Mouse (Mus musculus): ENCODE measurements around the gene Tmed1.
"Not testable (repeated sequence)": the region's sequence is repeated elsewhere in the genome, so short reads cannot be mapped to it uniquely, and the experiment has no call there.

Tmed1 gene

DNA sequence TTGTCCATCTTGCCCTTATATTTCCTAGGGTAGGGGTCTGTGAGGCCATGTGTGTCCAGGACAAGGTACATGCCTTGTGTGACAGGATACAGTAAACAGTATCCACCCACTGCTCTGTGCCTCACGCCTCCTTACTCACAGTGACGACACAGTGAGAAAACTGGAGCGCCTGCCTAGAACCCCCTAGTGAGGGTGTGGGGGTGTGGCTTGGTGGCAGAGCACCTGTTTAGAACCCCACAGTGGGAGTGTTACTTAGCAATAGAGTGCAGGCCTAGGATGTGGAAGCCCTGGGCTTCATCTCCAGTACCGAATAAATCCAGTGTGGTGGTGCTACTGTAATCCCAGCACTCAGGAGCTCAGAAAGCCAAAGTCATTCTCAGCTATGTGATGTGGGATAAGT lies 37.1 kb downstream of the Tmed1 start:
- no peak for DNase-seq (ENCODE audit: low spot score)

DNA sequence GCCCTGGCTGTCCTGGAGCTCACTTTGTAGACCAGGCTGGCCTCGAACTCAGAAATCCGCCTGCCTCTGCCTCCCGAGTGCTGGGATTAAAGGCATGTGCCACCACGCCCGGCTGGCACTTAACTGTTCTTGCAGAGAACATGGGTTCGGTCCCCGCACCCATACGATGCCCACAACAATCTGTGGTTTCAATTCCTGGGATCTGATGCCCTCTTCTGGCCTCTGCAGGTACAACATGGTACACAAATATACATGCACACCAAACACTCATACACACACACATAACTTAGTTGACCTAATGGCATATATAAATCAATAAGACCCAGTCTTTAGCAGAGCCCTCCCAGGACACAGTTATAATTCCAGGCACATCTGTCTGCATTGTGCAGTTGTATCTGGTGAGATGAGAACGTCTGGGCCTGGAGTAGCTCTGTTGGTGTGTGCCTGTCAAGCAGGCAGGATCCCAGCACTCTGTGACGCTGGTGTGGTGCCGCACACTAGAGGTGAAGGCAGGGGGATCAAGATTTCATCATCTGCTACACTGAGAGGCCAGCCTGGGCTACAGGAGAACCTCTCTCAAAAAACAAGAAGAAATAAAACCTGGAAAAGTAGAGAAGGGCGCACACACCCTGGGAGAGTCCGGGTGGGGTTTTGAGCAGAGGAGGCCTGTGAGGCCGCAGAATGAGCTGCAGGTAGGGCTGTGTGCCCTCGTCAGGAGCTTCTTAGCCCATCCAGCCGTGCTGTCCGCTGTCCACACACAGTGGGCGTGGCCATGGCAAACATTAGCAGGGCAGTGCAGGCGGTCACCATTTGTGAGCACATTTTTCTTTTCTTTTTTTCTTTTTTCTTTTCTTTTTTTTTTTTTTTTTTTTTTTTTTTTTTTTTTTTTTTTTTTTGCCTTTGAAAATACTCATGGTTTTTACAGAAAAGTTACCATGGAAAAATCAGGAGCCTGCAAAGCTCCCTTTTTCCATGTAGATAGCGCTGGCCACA lies 40.7 kb downstream of the Tmed1 start:
- no peak for DNase-seq (ENCODE audit: low spot score)

DNA sequence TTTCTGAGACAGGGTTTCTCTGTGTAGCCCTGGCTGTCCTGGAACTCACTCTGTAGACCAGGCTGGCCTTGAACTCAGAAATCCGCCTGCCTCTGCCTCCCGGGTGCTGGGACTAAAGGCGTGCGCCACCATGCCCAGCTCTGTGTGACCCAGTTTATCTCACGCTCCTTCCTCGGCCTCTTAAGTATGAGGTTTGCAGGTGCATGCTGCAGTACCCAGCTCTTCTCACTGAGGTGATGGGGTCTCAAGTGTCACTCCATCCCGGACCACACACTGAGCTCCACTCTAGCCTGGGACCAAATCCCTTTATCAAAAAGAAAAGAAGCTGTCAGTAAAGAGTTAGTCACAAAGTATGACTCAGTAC lies 45.5 kb downstream of the Tmed1 start:
- DNase-seq (ENCODE audit: low spot score), result not testable (repeated sequence)

DNA sequence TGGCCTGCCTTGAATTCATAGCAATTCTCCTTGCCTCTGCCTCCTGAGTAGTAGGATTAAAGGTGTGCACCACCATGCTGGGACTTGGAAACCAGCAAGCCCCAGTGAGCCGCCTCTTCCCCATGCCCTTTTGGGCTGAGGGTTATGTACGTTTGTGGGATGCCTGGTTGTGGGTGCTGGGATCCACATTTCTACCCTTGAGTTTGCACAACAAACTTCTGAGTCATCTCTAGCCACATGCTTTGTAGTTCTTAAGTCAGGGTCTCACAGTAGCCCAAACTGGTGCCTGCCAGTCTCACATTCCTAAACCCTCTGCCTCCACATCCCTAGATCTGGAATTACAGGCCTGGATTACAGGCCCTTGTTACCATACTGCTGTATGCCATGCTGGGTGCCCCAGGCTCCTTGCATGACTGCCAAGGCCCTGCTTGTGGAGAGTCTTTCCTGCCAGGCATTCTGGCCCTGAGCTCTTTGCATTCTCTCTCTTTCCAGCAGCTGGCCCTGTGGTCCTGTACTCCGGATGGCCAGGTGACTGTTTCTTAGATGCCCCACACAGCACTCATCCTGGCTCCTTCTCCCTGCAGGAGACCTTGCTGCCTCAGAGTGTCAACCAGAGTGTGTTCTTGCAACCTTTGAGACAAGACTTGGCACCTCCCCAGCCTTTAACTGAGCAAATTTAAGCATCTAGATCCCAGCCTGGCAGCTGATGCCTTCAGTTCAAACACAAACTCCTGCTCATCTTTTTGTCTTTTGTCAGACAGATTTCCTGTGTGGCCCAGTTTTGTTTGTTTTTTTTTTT lies 46.1 kb downstream of the Tmed1 start:
- DNase-seq (ENCODE audit: low spot score), result no peak

DNA sequence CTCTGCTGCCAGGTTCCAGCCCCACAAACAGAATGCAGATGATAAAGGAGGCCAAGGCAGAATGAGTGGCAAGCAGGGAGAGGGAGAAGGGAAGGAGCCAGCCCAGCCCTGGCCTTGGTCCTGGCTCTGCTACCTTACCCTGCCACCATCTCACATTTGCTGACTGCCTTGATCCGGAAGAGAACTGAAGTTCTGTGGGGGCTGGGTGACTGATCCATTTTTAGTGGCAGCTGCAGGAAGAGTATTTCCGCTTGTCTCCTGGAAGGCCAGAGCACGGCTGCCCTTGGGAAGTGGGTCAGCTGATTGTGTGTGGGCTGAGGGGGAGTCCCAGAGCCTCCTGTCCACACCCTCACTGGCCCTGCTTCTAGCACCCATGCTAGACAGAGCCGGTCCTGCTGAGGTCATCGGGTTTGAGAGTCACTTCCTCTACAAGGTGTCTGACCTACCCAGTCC lies 46.9 kb downstream of the Tmed1 start:
- DNase-seq (ENCODE audit: low spot score), result no peak

DNA sequence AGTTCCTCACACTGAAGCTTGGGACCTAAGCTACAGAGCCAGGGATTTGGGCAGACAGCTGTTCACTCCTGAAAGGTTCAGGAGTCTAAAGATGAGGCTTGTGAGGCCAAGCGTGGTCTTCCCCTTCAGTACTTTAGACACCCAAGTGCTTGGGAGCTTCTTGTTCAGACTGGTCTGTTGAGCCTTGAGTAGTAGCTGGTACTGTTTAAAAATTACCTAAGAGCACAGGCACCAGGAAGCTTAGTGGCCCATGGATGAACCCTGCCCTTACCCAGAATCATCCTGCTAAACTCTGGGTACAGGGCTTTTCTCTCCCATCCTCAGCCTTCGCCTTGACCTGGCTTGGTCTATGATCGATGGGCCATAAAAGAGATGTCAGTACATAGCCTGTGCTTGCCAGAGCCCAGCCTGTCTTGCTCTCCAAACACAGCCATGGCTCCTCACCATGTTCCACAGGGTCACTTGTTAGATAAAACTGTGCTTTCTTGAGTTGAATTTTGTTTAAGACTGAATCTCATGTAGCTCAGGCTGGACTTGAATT lies 49.6 kb downstream of the Tmed1 start:
- DNase-seq (ENCODE audit: low spot score), result no peak

DNA sequence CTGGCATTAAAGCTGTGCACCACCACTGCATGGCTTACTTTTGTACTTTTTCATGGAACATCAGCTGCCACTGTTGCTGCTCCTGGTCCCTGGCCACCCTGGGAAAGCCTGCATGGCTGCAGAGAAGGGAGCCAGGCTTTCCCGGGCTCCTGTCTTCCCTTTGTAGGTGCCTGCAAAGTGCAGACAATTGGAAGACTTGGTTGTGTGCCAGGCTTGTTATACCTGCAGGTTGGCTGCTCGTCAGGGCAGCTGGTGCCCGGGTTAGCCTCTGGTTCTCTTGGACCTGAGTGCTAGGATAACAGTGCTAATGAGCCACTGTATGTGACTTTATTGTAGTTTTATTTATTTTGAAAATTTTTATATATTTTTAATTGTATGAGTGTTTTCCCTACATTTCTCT lies 51.2 kb downstream of the Tmed1 start:
- DNase-seq (ENCODE audit: low spot score), result no peak
